ENCODE assay signal across 28 mouse cellular contexts in the genomic region with DNA sequence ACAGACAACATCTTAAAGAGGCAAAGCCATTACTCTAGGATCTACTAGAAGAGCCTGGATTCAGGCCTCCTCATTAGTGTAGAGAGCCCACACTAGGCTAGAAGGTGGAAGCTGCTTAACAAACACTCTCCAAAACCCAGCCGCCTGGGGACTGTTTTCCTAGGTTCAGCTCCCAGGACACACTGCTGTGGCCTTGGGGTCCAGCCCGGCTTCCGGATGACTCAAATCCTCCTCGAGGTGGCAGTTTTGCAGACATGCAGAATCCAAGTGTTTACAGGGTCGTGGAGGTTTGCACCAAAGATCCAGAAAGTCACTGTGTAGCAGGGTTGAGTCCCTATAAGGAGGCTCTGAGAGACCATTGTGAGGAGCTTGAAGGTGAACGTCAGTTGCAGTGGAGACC. TPM values are rescaled to one million over a fixed set of nuclear protein-coding genes. Genes with fewer than 3 reads are reported as not detected.
DNase-seq lines count a peak whose midpoint lies in the region; ATAC-seq and TF ChIP-seq lines count a peak whose summit lies in the region.
"Had no signal": no experiment of that assay in that cellular context is flagged by ENCODE, and none has a peak within 500 bp of the region (broad histone marks: within the 10 kb centered on the region; RNA-seq: fewer than 3 reads in every experiment).

No protein-coding gene starts in this region.

- no peak overlapping the region for H3K9ac ChIP-seq in liver, postnatal 0 days (replicated peaks)
- H3K9ac ChIP-seq in liver, embryonic 12.5 days, result no peak overlapping the region
- H3K9ac ChIP-seq: embryonic facial prominence, embryonic 12.5 days; embryonic facial prominence, embryonic 15.5 days; forebrain, postnatal 0 days; heart, embryonic 12.5 days; heart, embryonic 15.5 days; hindbrain, embryonic 13.5 days had no signal

- no peaks in the 10 kb centered on the region for H3K27me3 ChIP-seq in liver, postnatal 0 days (ENCODE audit: insufficient read depth, low read length)
- no peaks in the 10 kb centered on the region for H3K27me3 ChIP-seq in liver, embryonic 12.5 days (replicated peaks)
- H3K27me3 ChIP-seq: embryonic facial prominence, embryonic 12.5 days; embryonic facial prominence, embryonic 15.5 days had no signal

- DNase-seq in adrenal gland, postnatal 10 days, result peak; percentile 36
- DNase-seq in adrenal gland, postnatal 4 days (ENCODE audit: low spot score in 2 of 2), result no peak
- DNase-seq in liver, postnatal 0 days, result no peak
- DNase-seq in adrenal gland, postnatal 36 days, result peak; percentile 60 to 62
- DNase-seq in cerebellum, adult 11-12 months, result no peak
- DNase-seq: cerebellum, adult 11 months; cerebellum, adult 8-10 months; cerebellum, postnatal 10 days; cerebellum, postnatal 36 days; embryo, embryonic 11 days; forebrain, postnatal 0 days; gastrocnemius, adult 2 months; gastrocnemius, postnatal 14 days; heart, adult 11 months; heart, postnatal 10 days; heart, postnatal 36 days; kidney, adult 18-20 months had no signal

- TF ChIP-seq CTCF in liver, postnatal 0 days (IDR thresholded peaks at IDR 0.05; ENCODE audit: low read depth), result no peak

- no peaks in the 10 kb centered on the region for H3K36me3 ChIP-seq in liver, postnatal 0 days (replicated peaks; ENCODE audit: insufficient read depth, low read length)
- H3K36me3 ChIP-seq in liver, embryonic 12.5 days, result no peaks in the 10 kb centered on the region
- H3K36me3 ChIP-seq: embryonic facial prominence, embryonic 12.5 days; embryonic facial prominence, embryonic 15.5 days; heart, embryonic 12.5 days; heart, embryonic 15.5 days; hindbrain, embryonic 10.5 days; hindbrain, embryonic 13.5 days had no signal

- no peak overlapping the region for H3K4me3 ChIP-seq in liver, postnatal 0 days (ENCODE audit: low read depth, low read length)
- no peak overlapping the region for H3K4me3 ChIP-seq in liver, embryonic 12.5 days
- H3K4me3 ChIP-seq: embryonic facial prominence, embryonic 12.5 days; embryonic facial prominence, embryonic 15.5 days; gastrocnemius, adult 2 months; heart, embryonic 12.5 days; heart, embryonic 15.5 days; hindbrain, embryonic 10.5 days; hindbrain, embryonic 13.5 days had no signal

- H3K4me1 ChIP-seq in liver, postnatal 0 days (ENCODE audit: insufficient read depth), result peaks cover 27% of the 10 kb centered on the region
- H3K4me1 ChIP-seq in liver, embryonic 12.5 days, result peaks cover 19% of the 10 kb centered on the region

- ATAC-seq in liver, postnatal 0 days, result no peak
- no peak for ATAC-seq in liver, embryonic 12.5 days
- ATAC-seq: CD4-positive, CD25-positive, alpha-beta regulatory T cell, adult 4 months; forebrain, embryonic 14.5 days; forebrain, postnatal 0 days; hindbrain, embryonic 16.5 days; intestine, embryonic 16.5 days had no signal

- WGBS in liver, postnatal 0 days (ENCODE audit: insufficient replicate concordance), result 70% methylated on average over 6 of the region's 6 CpGs
- 69% methylated on average over 6 of the region's 6 CpGs for WGBS in liver, embryonic 12.5 days (ENCODE audit: insufficient replicate concordance)

- no peak for TF ChIP-seq EP300 in liver, postnatal 0 days (IDR thresholded peaks at IDR 0.05; ENCODE audit: low read depth)

- no peaks in the 10 kb centered on the region for H3K9me3 ChIP-seq in liver, postnatal 0 days (ENCODE audit: low read length)
- H3K9me3 ChIP-seq in liver, embryonic 12.5 days (replicated peaks), result no peaks in the 10 kb centered on the region
- H3K9me3 ChIP-seq: embryonic facial prominence, embryonic 12.5 days; embryonic facial prominence, embryonic 15.5 days; heart, embryonic 12.5 days; heart, embryonic 15.5 days; hindbrain, embryonic 10.5 days; hindbrain, embryonic 13.5 days had no signal

- H3K4me2 ChIP-seq in liver, postnatal 0 days (ENCODE audit: low read depth, low read length), result no peak overlapping the region
- no peak overlapping the region for H3K4me2 ChIP-seq in liver, embryonic 12.5 days
- H3K4me2 ChIP-seq: embryonic facial prominence, embryonic 12.5 days; embryonic facial prominence, embryonic 15.5 days; heart, embryonic 12.5 days; heart, embryonic 15.5 days; hindbrain, embryonic 13.5 days had no signal

- 0 out of 2 replicates have a peak overlapping the region, but pooled peaks have one; percentile 3 for H3K27ac ChIP-seq in liver, postnatal 0 days (ENCODE audit: low read depth)
- no peak overlapping the region for H3K27ac ChIP-seq in liver, embryonic 12.5 days
- H3K27ac ChIP-seq: embryonic facial prominence, embryonic 12.5 days; embryonic facial prominence, embryonic 15.5 days; gastrocnemius, adult 2 months; heart, embryonic 15.5 days; hindbrain, embryonic 10.5 days; hindbrain, embryonic 13.5 days had no signal

RNA-seq across cellular contexts. Expression of gene Wdr5, which starts 42.0 kb away (rescaled TPM):
- 10 to 100 TPM; 35.2 to 38.3 TPM for total RNA-seq in adrenal gland, postnatal 10 days (2021)
- total RNA-seq in adrenal gland, postnatal 4 days (2021), result 10 to 100 TPM; 46.1 to 50.4 TPM
- polyA plus RNA-seq in liver, postnatal 0 days (2015; fragmentation: Nextera tagmentation; extraction: Ambion mirVana), result 14.6 and 16.6 TPM in 2 replicates
- 47.2 and 47.3 TPM in 2 replicates for polyA plus RNA-seq in liver, embryonic 12.5 days (2016; fragmentation: Nextera tagmentation; extraction: Ambion mirVana)
- 10 to 100 TPM; 32.9 to 37.2 TPM for total RNA-seq in adrenal gland, postnatal 36 days (2021)

RNA-seq across cellular contexts. Expression of gene Brd3, which starts 49.5 kb away (rescaled TPM):
- total RNA-seq in adrenal gland, postnatal 10 days (2021), result 10 to 100 TPM; 83.9 to 89.7 TPM
- total RNA-seq in adrenal gland, postnatal 4 days (2021), result 100 to 1,000 TPM; 133 to 136 TPM
- polyA plus RNA-seq in liver, postnatal 0 days (2015; fragmentation: Nextera tagmentation; extraction: Ambion mirVana), result 26.2 and 29.7 TPM in 2 replicates
- 38.5 and 39.0 TPM in 2 replicates for polyA plus RNA-seq in liver, embryonic 12.5 days (2016; fragmentation: Nextera tagmentation; extraction: Ambion mirVana)
- 10 to 100 TPM; 64.5 to 78.6 TPM for total RNA-seq in adrenal gland, postnatal 36 days (2021)

Comparison
In these comparisons a context has a peak if more than half of its experiments do, and no peak if none do; other contexts are left out.
1. DNase-seq: peak in adrenal gland, postnatal 10 days (single experiment) and adrenal gland, postnatal 36 days (2 of 2); none in adrenal gland, postnatal 4 days (0 of 2), liver, postnatal 0 days (single experiment) and cerebellum, adult 11-12 months (single experiment).